Mouse (Mus musculus): ENCODE results near the gene Gm10197. TPM values are rescaled to one million over a fixed set of nuclear protein-coding genes. Genes with fewer than 3 reads are reported as not detected.

Gene Gm10197
- polyA plus RNA-seq, 1 experiment from 2014 or later, result not detected

DNA sequence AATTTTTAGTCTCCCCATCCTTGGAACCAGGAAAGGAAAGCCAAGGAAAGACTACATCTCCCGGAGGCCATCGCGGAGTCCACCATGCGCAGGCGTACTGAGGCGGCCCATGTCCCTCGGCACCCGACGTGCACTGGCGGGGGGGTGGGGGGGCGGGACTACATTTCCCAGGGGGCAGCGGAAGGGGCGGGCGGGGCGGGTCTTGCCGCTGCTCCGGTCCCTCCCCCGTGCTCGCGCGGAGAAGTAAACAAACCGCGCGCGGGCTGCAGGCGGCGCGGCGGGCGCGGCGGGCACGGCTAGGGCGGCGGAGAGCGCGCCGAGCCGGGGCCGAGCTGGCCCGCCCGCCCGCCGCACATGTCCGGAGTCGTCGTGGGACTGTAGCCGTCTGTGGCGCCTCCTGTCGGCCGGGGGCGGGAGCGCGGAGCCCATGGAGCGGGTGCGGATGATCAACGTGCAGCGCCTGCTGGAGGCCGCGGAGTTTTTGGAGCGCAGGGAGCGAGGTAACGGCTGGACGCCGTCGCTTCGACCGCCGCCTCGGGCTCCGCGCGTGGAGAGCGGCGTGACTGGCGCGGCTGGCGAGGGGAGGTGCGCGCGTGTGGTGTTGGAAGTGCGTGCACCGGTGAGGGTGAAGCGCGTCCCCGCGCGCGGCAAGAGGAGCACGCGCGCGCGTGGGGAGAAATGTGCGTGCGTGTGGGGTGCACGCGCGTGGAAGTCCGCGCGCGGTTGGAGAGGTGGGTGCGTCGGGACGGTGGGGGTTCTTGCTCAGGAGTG is 42.2 kb downstream of the Gm10197 start:
- Histone ChIP-seq H3K4me2 (replicated peaks) (peak overlapping the region; percentile 93), H3K27ac (replicated peaks) (peak overlapping the region; percentile 82), H3K36me3 (peaks cover 14% of the 10 kb centered on the region), H3K9me3 (replicated peaks) (no peaks in the 10 kb centered on the region), H3K4me3 (replicated peaks) (peak overlapping the region; percentile 91), H3K9ac (peak overlapping the region; percentile 71), H3K27me3 (no peaks in the 10 kb centered on the region), H3K4me1 (peaks cover 33% of the 10 kb centered on the region)
- WGBS, result under 1% methylated on average over 90 of the region's 106 CpGs
- peak; percentile 85 for ATAC-seq (ENCODE audit: insufficient number of reproducible peaks, low FRiP score, low TSS enrichment, low read depth)

DNA sequence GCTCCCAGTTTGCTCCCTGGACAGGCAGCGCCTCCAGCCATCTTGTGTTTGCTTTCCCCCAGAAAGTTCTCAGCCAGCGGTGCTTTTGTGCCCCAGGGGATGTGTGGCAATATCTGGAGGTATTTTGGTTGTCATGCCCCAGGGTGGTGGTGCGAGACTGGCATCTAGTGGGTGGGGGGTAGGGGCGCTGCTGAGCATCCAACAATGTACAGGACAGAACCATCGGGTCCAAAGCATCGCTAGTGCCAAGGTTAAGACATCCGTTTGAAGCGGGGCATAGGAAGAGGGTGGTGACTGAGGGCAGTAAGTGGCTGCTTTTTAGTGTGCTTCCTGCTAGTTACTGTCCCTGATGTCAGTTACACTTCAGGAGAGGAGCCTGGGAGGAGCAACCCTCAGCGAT is 43.5 kb downstream of the Gm10197 start:
- ATAC-seq (ENCODE audit: insufficient number of reproducible peaks, low FRiP score, low TSS enrichment, low read depth), result no peak
- Histone ChIP-seq H3K9ac (no peak overlapping the region), H3K36me3 (peaks cover 14% of the 10 kb centered on the region), H3K27me3 (no peaks in the 10 kb centered on the region), H3K4me3 (replicated peaks) (no peak overlapping the region), H3K27ac (replicated peaks) (no peak overlapping the region), H3K9me3 (replicated peaks) (no peaks in the 10 kb centered on the region), H3K4me1 (peaks cover 35% of the 10 kb centered on the region), H3K4me2 (replicated peaks) (no peak overlapping the region)
- WGBS, result 64% methylated on average over 9 of the region's 9 CpGs

GRCm38 (mm10) chr19:53325578-53326295 is 45.8 kb downstream of the Gm10197 start:
- peak overlapping the region; percentile 63 for H3K4me2 ChIP-seq (replicated peaks)
- H3K9me3 ChIP-seq (replicated peaks), result no peaks in the 10 kb centered on the region
- H3K36me3 ChIP-seq, result no peaks in the 10 kb centered on the region
- peak overlapping the region; percentile 44; the same call in 1 of the 2 replicates for H3K27ac ChIP-seq (replicated peaks)
- peak overlapping the region; percentile 37; the same call in 1 of the 2 replicates for H3K9ac ChIP-seq
- H3K4me3 ChIP-seq (replicated peaks), result peak overlapping the region; percentile 42
- 12% methylated on average over 27 of the region's 27 CpGs for WGBS
- no peaks in the 10 kb centered on the region for H3K27me3 ChIP-seq
- ATAC-seq (ENCODE audit: insufficient number of reproducible peaks, low FRiP score, low TSS enrichment, low read depth), result 0 out of 2 replicates have a peak, but pooled peaks have one; percentile 12
- peaks cover 33% of the 10 kb centered on the region for H3K4me1 ChIP-seq

DNA sequence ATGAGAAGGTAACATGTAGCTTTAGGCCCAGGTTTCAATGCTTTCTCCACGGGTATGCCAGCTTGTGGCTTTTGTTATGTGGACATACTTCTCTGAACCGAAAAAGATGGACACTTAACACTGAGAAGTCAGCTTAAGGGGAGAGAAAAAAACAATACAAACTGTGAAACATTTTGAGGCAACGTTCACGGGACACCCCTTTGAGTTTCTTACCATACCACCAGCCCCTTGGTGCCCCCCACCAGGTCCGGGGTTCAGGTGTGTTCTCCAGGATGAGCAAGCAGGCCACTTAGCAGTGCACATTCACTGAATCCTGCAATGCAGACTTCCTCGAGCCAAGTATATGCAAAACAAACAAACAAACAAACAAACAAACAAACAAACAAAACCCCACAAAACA is 46.7 kb downstream of the Gm10197 start:
- 0 out of 2 replicates have a peak overlapping the region, but pooled peaks have one; percentile 37 for H3K9ac ChIP-seq

DNA sequence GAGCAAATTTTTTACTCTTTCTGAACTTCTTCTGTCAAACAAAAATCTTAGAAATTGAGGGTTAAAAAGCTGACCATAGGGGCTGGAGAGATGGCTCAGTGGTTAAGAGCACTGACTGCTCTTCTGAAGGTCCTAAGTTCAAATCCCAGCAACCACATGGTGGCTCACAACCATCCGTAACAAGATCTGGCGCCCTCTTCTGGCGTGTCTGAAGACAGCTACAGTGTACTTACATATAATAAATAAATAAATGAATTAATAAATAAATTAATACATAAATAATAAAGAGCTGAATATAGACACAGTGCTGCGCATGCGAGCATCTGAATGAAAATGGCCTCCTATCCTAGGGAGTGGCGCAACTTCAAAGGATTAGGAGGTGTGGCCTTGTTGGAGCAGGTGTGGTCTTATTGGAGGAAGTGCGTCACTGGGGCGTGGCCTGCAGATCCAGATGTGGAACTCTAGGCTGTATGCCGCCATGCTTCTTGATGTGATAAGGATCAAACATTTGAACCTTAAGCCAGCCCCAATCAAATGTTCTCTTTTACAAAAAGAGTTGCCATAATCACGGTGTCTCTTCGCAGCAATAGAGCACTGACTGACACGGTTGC is 49.0 kb downstream of the Gm10197 start:
- Histone ChIP-seq H3K4me2 (replicated peaks) (no peak overlapping the region), H3K9me3 (replicated peaks) (no peaks in the 10 kb centered on the region), H3K27ac (replicated peaks) (no peak overlapping the region), H3K27me3 (no peaks in the 10 kb centered on the region), H3K36me3 (no peaks in the 10 kb centered on the region), H3K4me1 (peaks cover 34% of the 10 kb centered on the region), H3K4me3 (replicated peaks) (no peak overlapping the region), H3K9ac (no peak overlapping the region)
- WGBS, result 90% methylated on average over 12 of the region's 12 CpGs
- ATAC-seq (ENCODE audit: insufficient number of reproducible peaks, low FRiP score, low TSS enrichment, low read depth), result no peak

More for the DNA sequence above, 46.7 kb downstream of the Gm10197 start:
- no peak for ATAC-seq (ENCODE audit: insufficient number of reproducible peaks, low FRiP score, low TSS enrichment, low read depth)
- Histone ChIP-seq H3K36me3 (no peaks in the 10 kb centered on the region), H3K27me3 (no peaks in the 10 kb centered on the region), H3K4me3 (replicated peaks) (no peak overlapping the region), H3K27ac (replicated peaks) (no peak overlapping the region), H3K4me2 (replicated peaks) (peak overlapping the region; percentile 63; the same call in 1 of the 2 replicates), H3K4me1 (peaks cover 28% of the 10 kb centered on the region), H3K9me3 (replicated peaks) (no peaks in the 10 kb centered on the region)
- 41% methylated on average over 6 of the region's 6 CpGs for WGBS

Other genes with a start within 250 kb of the Gm10197 start
- gene Add3, start 231.3 kb downstream of the Gm10197 start, polyA plus RNA-seq (2015; fragmentation: Nextera tagmentation; extraction: Ambion mirVana), result 73.1 and 79.4 TPM in 2 replicates
- 41.7 and 47.9 TPM in 2 replicates for gene Mxi1, start 61.2 kb downstream of the Gm10197 start, polyA plus RNA-seq (2015; fragmentation: Nextera tagmentation; extraction: Ambion mirVana)
- gene Smndc1, start 18.8 kb upstream of the Gm10197 start, polyA plus RNA-seq (2015; fragmentation: Nextera tagmentation; extraction: Ambion mirVana), result 34.7 and 41.6 TPM in 2 replicates
- 3.1 and 4.0 TPM in 2 replicates for gene Dusp5, start 157.3 kb upstream of the Gm10197 start, polyA plus RNA-seq (2015; fragmentation: Nextera tagmentation; extraction: Ambion mirVana)
- gene Nutf2-ps1, start 217.3 kb upstream of the Gm10197 start, polyA plus RNA-seq (2015; fragmentation: Nextera tagmentation; extraction: Ambion mirVana), result 301 and 343 TPM in 2 replicates
- 63.1 and 66.0 TPM in 2 replicates for gene Smc3, start 228.6 kb upstream of the Gm10197 start, polyA plus RNA-seq (2015; fragmentation: Nextera tagmentation; extraction: Ambion mirVana)